8 mouse cellular contexts compared by ENCODE assay signal in the genomic region with DNA sequence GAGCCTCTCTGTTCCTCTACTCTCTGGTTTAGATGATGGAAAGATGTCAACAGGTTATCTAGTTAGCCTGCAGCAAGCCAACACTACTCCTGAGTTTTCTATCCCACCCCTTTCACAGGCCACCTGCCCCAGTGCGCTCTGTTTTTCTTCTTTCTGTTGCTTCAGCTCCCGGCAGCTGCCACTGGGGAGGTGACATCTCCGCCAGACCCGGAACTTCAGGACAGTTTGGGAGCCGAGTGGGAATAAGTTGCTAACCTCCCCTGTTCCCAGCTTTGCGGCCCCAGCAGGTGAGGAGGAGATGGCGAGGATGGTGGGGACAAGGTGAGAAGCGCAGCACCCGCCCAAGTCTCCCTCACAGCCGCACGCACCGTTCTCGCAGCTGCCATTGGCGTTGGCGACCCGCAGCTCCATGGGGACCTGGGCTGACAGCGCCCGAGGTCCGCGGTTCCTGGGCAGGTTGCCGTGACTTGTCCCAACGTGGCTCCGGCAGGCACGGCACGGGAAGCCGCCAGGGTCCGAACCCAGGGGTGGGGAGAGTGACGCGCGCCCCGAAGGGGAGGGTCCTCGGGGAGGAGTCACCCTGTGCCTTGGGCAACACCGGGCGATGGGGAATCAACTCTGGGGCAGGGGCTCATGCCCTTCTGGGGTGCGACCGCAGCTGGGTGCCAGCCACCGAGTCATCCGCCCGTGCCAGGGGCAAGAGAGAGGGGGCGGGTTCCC. TPM values are rescaled to one million over a fixed set of nuclear protein-coding genes. Genes with fewer than 3 reads are reported as not detected.
DNase-seq lines count a peak whose midpoint lies in the region; ATAC-seq lines count a peak whose summit lies in the region.

A gene (minus strand): TSS at position 643 of the 720 bp plus-strand sequence.

- under 1% methylated on average over 40 of the region's 40 CpGs for WGBS in heart, embryonic 13.5 days
- WGBS in hindbrain, embryonic 14.5 days, result 2% methylated on average over 39 of the region's 40 CpGs
- 1% methylated on average over 40 of the region's 40 CpGs for WGBS in lung, embryonic 16.5 days
- WGBS in stomach, embryonic 16.5 days, result under 1% methylated on average over 40 of the region's 40 CpGs

- H3K27me3 ChIP-seq in heart, embryonic 13.5 days (replicated peaks), result no peaks in the 10 kb centered on the region
- H3K27me3 ChIP-seq in hindbrain, embryonic 14.5 days (ENCODE audit: control insufficient read depth, insufficient read depth, low read length), result peaks cover 14% of the 10 kb centered on the region
- H3K27me3 ChIP-seq in lung, embryonic 16.5 days (ENCODE audit: control insufficient read depth, insufficient read depth, low read depth, low read length), result peaks cover 2% of the 10 kb centered on the region
- no peaks in the 10 kb centered on the region for H3K27me3 ChIP-seq in stomach, embryonic 16.5 days (ENCODE audit: control insufficient read depth, insufficient read depth, low read length)

- H3K4me2 ChIP-seq in heart, embryonic 13.5 days, result peak within 1 kb of the TSS; percentile 78
- H3K4me2 ChIP-seq in hindbrain, embryonic 14.5 days (replicated peaks), result peak within 1 kb of the TSS; percentile 93
- H3K4me2 ChIP-seq in lung, embryonic 16.5 days (ENCODE audit: low read depth, low read length), result peak within 1 kb of the TSS; percentile 98
- peak within 1 kb of the TSS; percentile 93 for H3K4me2 ChIP-seq in stomach, embryonic 16.5 days (ENCODE audit: low read depth, low read length)

- peaks cover 24% of the 10 kb centered on the region for H3K4me1 ChIP-seq in heart, embryonic 13.5 days
- peaks cover 10% of the 10 kb centered on the region; the same call in 1 of the 2 replicates for H3K4me1 ChIP-seq in hindbrain, embryonic 14.5 days (replicated peaks; ENCODE audit: control insufficient read depth, insufficient read depth, low read length)
- no peaks in the 10 kb centered on the region; the same call in 1 of the 2 replicates for H3K4me1 ChIP-seq in lung, embryonic 16.5 days (replicated peaks; ENCODE audit: control insufficient read depth, insufficient read depth, low read length)
- H3K4me1 ChIP-seq in stomach, embryonic 16.5 days (ENCODE audit: control insufficient read depth, insufficient read depth, low read length), result no peaks in the 10 kb centered on the region

- ATAC-seq in heart, embryonic 13.5 days (ENCODE audit: extremely low read depth, insufficient number of reproducible peaks, low FRiP score, low TSS enrichment), result no peak; the same call in 1 of the 2 replicates
- no peak for ATAC-seq in hindbrain, embryonic 14.5 days (ENCODE audit: low FRiP score)
- ATAC-seq in lung, embryonic 16.5 days (ENCODE audit: low read depth), result peak; percentile 76
- peak; percentile 85 for ATAC-seq in stomach, embryonic 16.5 days (ENCODE audit: insufficient read depth, low FRiP score)

- H3K9me3 ChIP-seq in heart, embryonic 13.5 days, result no peaks in the 10 kb centered on the region
- no peaks in the 10 kb centered on the region for H3K9me3 ChIP-seq in hindbrain, embryonic 14.5 days (ENCODE audit: control insufficient read depth, low read length)
- no peaks in the 10 kb centered on the region for H3K9me3 ChIP-seq in lung, embryonic 16.5 days (ENCODE audit: control insufficient read depth, low read length)
- H3K9me3 ChIP-seq in stomach, embryonic 16.5 days (replicated peaks; ENCODE audit: control insufficient read depth, low read length), result no peaks in the 10 kb centered on the region

- no peaks in the 10 kb centered on the region for H3K36me3 ChIP-seq in heart, embryonic 13.5 days
- H3K36me3 ChIP-seq in hindbrain, embryonic 14.5 days (replicated peaks; ENCODE audit: control insufficient read depth, insufficient read depth), result no peaks in the 10 kb centered on the region
- H3K36me3 ChIP-seq in lung, embryonic 16.5 days (ENCODE audit: control insufficient read depth, insufficient read depth, low read length), result no peaks in the 10 kb centered on the region
- H3K36me3 ChIP-seq in stomach, embryonic 16.5 days (ENCODE audit: control insufficient read depth, insufficient read depth, low read length), result no peaks in the 10 kb centered on the region

- peak within 1 kb of the TSS; percentile 88 for H3K9ac ChIP-seq in heart, embryonic 13.5 days
- peak within 1 kb of the TSS; percentile 57 for H3K9ac ChIP-seq in hindbrain, embryonic 14.5 days
- H3K9ac ChIP-seq in lung, embryonic 16.5 days (ENCODE audit: low read length), result peak within 1 kb of the TSS; percentile 71
- H3K9ac ChIP-seq in stomach, embryonic 16.5 days (ENCODE audit: low read length), result peak within 1 kb of the TSS; percentile 77

- peak within 1 kb of the TSS; percentile 68 for H3K4me3 ChIP-seq in heart, embryonic 13.5 days
- peak within 1 kb of the TSS; percentile 46 for H3K4me3 ChIP-seq in hindbrain, embryonic 14.5 days (replicated peaks; ENCODE audit: low read length)
- H3K4me3 ChIP-seq in lung, embryonic 16.5 days (ENCODE audit: low read length), result peak within 1 kb of the TSS; percentile 61
- H3K4me3 ChIP-seq in stomach, embryonic 16.5 days (replicated peaks; ENCODE audit: low read length), result peak within 1 kb of the TSS; percentile 69

- DNase-seq in heart, adult 11 months, result no peak
- peak; percentile 14 for DNase-seq in ES-CJ7 (ENCODE audit: low read depth, low spot score)
- peak; percentile 25 for DNase-seq in embryo, embryonic 11 days
- no peak for DNase-seq in hindbrain, embryonic 14.5 days (ENCODE audit: low spot score)
- DNase-seq in c-Kit-positive CD71-positive TER-119-positive erythroid progenitor cells, embryonic 14.5 days (ENCODE audit: low spot score), result no peak

- peak within 1 kb of the TSS; percentile 71 for H3K27ac ChIP-seq in heart, embryonic 13.5 days (replicated peaks)
- no peak within 1 kb of the TSS for H3K27ac ChIP-seq in hindbrain, embryonic 14.5 days
- no peak within 1 kb of the TSS for H3K27ac ChIP-seq in lung, embryonic 16.5 days (ENCODE audit: low read length)
- H3K27ac ChIP-seq in stomach, embryonic 16.5 days (ENCODE audit: low read length), result peak within 1 kb of the TSS; percentile 14; the same call in 1 of the 2 replicates

RNA-seq across cellular contexts. Expression of the gene that starts here (rescaled TPM):
- polyA plus RNA-seq in heart, embryonic 13.5 days (2015; fragmentation: Nextera tagmentation; extraction: Ambion mirVana), result 13.0 TPM in 2 replicates
- 0.38 and 0.46 TPM in 2 replicates for polyA plus RNA-seq in hindbrain, embryonic 14.5 days (2014; fragmentation: Nextera tagmentation; extraction: Ambion mirVana)
- 1.0 and 1.4 TPM in 2 replicates for polyA plus RNA-seq in lung, embryonic 16.5 days (2015; fragmentation: Nextera tagmentation; extraction: Ambion mirVana)
- 7.8 and 10.1 TPM in 2 replicates for polyA plus RNA-seq in stomach, embryonic 16.5 days (2015; fragmentation: Nextera tagmentation; extraction: Ambion mirVana)

Comparison
In these comparisons a context has a peak if more than half of its experiments do, and no peak if none do; other contexts are left out.
1. ATAC-seq: peak in lung, embryonic 16.5 days (single experiment) and stomach, embryonic 16.5 days (single experiment); none in heart, embryonic 13.5 days (single experiment) and hindbrain, embryonic 14.5 days (single experiment).
2. H3K27ac ChIP-seq: peak in heart, embryonic 13.5 days (single experiment) and stomach, embryonic 16.5 days (single experiment); none in hindbrain, embryonic 14.5 days (single experiment) and lung, embryonic 16.5 days (single experiment).
3. DNase-seq: peak in ES-CJ7 (single experiment) and embryo, embryonic 11 days (single experiment); none in heart, adult 11 months (single experiment), hindbrain, embryonic 14.5 days (single experiment) and c-Kit-positive CD71-positive TER-119-positive erythroid progenitor cells, embryonic 14.5 days (single experiment).
4. Peak in every context shown above with its lines, with median percentiles within 50 percentile points of each other: H3K4me2 ChIP-seq, H3K4me3 ChIP-seq and H3K9ac ChIP-seq.